Mouse (Mus musculus) effector memory CD4-positive, alpha-beta T cell, adult 5 months (primary cell): Measurements from ENCODE around the gene Pacsin1. TPM values are rescaled to one million over a fixed set of nuclear protein-coding genes. Genes with fewer than 3 reads are reported as not detected.

ENCODE experiments used
- polyA plus RNA-seq: library from polyadenylated mRNA; unstranded; fragments of 100-300 nt; shearing (Covaris generic); gene quantifications from one replicate; pipeline ENCODE4 v1.2.1, GENCODE M21; 2017

Pacsin1 gene
- polyA plus RNA-seq: 40.0 TPM

DNA sequence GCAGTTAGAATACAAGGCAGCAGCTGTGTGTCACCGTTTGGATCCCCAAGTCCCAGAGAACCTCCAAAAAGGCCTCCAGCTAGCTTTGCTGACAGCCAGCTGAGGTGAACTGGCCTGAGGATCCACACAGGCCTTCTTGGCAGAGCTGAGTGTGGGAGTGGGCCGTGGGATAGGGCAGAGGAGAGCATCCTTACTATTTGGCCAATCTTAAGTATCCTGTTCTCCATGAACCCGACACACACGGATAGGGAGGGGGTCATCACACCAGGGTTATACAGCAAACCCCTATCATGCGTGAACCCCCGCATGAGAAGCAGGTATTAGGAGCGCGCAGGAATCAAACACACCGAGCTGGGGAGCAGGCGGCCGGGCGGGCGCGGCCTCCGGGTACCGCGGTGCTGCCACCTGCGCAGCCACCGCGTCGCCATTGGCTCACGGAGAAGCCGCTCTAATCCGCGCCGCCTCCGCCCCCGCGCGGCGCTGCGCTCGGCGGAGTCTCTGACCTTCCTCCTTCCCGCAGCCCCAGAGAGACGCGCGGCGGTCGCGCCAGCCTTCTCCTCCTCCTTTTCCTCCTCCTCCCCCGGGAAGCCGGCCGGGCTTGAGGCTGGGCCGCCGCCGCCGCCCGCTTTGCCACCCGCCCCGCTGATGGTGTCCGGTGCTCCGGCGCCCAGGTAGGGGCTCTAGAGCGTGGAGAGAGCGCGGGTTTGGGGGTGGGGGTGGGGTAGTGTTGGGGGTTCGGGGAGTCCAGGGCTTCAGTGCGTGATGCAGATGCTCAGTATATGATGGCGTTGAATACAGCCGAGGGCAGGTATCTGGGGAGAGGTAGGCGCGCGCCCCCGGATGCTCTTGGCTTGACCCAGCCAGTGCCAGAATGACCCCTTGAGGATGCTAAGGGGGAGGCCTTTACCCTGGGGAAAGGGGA is at the start of gene Pacsin1:
Gene Pacsin1 (plus strand): TSS at position 421 of the 922 bp plus-strand sequence.

DNA sequence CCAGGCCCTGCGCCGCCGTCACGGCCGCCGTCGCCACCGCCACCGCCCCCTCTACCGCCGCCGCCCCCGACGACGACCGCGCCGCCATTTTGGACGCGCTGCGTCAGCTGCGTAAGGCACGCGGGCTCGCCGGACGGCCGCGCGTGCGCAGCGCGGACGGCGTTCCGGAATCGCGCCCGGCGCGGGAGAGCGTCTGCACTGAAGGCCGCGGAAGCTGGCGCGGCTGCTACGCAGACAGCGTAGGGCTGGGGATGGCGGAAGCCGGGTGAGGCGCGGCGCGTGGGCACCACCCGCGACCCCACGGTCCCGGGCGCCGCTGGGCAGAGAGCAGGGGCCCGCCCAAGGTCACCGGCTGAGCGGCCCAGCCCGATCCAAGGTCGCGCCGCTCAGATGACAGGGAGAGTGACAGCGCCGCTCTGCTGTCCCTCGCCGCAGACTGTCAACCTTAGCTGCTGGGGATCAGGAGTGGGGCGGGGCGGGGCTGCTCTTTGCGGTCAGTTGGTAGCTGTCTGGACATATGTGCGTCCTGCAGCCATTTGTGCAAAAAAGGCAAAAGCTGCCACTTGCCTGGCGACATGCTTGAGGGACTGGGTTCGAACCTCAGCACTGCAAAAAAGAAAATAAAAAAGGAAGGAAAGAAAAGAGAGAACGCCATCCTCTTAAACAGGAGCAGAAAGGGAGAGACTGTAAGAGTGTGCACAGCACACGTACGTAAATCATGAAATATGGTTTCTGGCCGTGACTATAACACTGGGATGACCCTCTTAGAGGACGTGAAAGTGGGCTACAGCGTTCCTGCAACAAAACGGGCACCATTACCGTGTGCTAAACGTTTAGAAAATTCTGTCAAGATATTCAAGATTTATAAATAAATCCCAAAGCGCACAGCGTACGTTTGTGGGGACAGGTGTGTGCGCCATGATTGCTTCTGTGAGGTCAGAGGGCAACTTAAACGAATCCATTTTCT is 31.7 kb upstream of the Pacsin1 start, which contains the start of gene Nudt3:
Gene Nudt3 (minus strand): TSS at position 136 of the 967 bp plus-strand sequence.

DNA sequence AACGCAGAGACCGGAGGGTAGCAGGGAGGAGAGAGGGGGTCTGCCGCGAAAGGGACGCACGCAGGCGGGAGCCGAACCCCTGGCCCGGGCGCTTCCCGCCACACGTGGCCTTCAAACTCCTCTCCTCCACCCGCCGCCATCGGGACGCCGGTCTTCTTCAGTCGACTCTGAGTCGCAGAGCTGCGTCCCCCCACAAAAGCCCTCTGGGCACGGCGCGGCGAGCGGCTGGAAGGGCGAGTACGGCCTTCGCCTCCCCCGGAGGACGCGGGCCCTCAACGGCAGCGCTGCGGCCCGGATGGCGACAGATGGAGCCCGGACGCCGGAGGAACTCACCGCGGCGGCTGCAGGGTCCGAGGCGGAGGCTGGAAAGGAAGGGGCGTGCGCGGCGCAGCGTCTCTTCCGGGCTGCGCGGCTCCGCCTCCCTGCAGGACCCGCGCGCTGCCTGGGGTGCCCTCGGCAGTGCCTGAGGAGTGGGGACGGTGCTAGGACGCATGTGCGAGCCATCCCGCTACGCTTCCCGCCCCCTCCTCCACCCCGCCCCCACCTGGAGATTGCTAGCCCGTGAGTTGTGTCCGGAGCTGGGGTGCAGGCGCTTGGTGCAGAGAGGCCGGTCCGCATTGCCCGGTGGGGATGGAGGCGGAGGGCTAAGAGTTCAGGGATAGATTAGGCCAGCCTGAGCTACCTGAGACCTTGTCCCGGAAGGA is 20.3 kb upstream of the Pacsin1 start, which contains the start of gene RPS10-NUDT3:
Gene RPS10-NUDT3 (minus strand): TSS at position 352 of the 704 bp plus-strand sequence.

DNA sequence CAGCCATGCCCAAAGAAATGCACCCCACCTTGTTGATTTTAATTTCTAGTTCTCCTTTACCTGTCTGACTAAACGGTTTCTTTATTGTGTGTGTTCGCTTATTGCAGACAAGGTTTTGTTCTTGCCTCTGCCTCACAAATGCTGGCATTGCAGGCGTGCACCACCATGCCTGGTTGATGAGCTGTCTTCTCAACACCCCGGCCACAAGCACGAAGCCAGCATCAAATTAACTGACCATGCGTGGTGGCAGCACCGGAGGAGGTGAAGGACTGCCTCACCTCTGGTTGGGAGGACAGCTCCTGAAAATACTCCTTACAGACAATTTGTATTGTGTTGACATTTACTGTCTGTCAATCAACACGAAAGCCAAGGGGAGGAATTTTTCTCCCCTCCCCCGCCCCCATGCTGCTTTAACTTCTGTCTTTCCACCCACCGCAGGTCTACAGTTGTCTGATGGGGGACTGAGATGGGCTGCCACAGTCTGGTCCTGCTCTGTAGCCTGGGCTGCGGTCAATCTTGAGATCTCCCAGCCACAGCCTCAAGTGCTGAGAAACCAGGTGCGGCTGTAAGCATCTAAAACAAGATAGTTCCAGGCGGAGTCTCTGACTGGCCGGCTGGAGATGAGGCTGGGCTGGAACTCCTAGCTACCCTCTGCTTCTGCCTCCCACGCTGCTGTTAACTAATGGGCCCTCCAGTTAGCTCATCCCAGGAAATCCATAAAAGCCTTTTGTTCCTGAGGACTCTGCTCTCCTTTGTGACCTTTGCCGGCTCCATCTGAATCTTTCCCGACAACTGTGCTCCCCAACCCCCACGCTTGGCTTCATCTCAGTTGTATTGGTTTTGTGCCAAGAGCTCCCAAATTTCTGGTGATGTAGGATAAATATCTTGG is 18.9 kb upstream of the Pacsin1 start, which contains the start of gene Rps10:
Gene Rps10 (minus strand): TSS at position 538 of the 889 bp plus-strand sequence.

DNA sequence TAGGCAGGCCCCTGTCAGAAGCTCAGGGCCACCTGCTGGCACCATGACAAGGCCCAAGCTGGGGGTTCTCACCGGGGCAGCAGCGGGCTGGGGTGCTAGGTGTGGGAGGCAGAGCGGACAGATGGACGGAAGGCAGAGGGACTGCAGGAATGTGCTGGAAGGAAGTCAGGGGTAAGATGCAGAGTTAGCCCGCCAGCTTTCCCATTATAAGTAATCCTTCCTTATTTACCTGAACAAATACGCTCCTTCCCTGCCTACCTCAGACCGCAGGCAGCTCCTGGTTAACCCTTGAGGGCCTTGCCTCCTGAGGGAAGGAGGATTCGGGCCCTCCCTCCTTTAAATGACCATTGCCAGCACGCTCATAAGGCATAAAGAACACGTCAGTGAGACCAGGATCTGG is 73.5 kb downstream of the Pacsin1 start, which contains the start of gene Spdef:
Gene Spdef (minus strand): TSS at position 186 of the 400 bp plus-strand sequence.

Other genes with a start within 250 kb of the Pacsin1 start
- gene Grm4, start 134.1 kb upstream of the Pacsin1 start, polyA plus RNA-seq: not detected
- 58.3 TPM for gene Hmga1, start 99.0 kb upstream of the Pacsin1 start, polyA plus RNA-seq
- 80.7 TPM for gene AI413582, start 89.8 kb upstream of the Pacsin1 start, polyA plus RNA-seq
- 61.0 TPM for gene Nudt3, start 32.0 kb upstream of the Pacsin1 start, polyA plus RNA-seq
- not detected for gene RPS10-NUDT3, start 20.3 kb upstream of the Pacsin1 start, polyA plus RNA-seq
- gene Rps10, start 18.8 kb upstream of the Pacsin1 start, polyA plus RNA-seq: 1,155 TPM
- 0.52 TPM for gene Spdef, start 73.4 kb downstream of the Pacsin1 start, polyA plus RNA-seq
- gene D17Wsu92e, start 165.1 kb downstream of the Pacsin1 start, polyA plus RNA-seq: 29.6 TPM
- 143 TPM for gene Snrpc, start 182.6 kb downstream of the Pacsin1 start, polyA plus RNA-seq
- 3.5 TPM for gene Uhrf1bp1, start 200.9 kb downstream of the Pacsin1 start, polyA plus RNA-seq